Mouse (Mus musculus): Measurements from ENCODE around the gene Pxdc1. TPM values are rescaled to one million over a fixed set of nuclear protein-coding genes. Genes with fewer than 3 reads are reported as not detected.

Gene Pxdc1
- polyA plus RNA-seq (2012): 0.31 and 0.34 TPM in 2 replicates

GRCm38 (mm10) chr13:34653391-34653790, at the start of gene Pxdc1:
Gene Pxdc1, minus strand, starts transcription at chr13:34653486.

Other genes with a start within 250 kb of the Pxdc1 start
- not detected in 2 replicates for gene Fam50b, start 81.4 kb upstream of the Pxdc1 start, polyA plus RNA-seq (2012)
- 24.0 and 34.5 TPM in 2 replicates for gene Prpf4b, start 221.8 kb upstream of the Pxdc1 start, polyA plus RNA-seq (2012)